Mouse (Mus musculus) myocyte (in vitro differentiated cells): ENCODE data around the gene Tmem168. TPM values are rescaled to one million over a fixed set of nuclear protein-coding genes. Genes with fewer than 3 reads are reported as not detected.

Experiments used
- H3K27me3 ChIP-seq: one replicate; pipeline ENCODE4 v1.6.1; 2011; ENCODE audit not compliant: control insufficient read depth, insufficient read depth, insufficient read length
- H3K36me3 ChIP-seq: one replicate; pipeline ENCODE4 v1.6.1; 2011; ENCODE audit not compliant: control insufficient read depth, insufficient read depth
- H3K4me2 ChIP-seq: one replicate; pipeline ENCODE4 v1.6.1; 2011; ENCODE audit warnings: low read depth, control low read depth
- H3K4me3 ChIP-seq: one replicate; pipeline ENCODE4 v1.5.1; 2011; ENCODE audit warnings: mild to moderate bottlenecking, control low read depth, moderate library complexity
- H3K79me2 ChIP-seq: one replicate; pipeline ENCODE4 v1.6.1; 2011; ENCODE audit not compliant: control insufficient read depth, insufficient read depth
- H3ac ChIP-seq: one replicate; pipeline ENCODE4 v1.6.1; 2011; ENCODE audit not compliant: control insufficient read depth, insufficient read length
- CEBPB ChIP-seq: IDR thresholded peaks from 2 replicates; pipeline ENCODE4 v1.6.1; 2011; ENCODE audit warnings: mild to moderate bottlenecking, moderate library complexity; ENCODE audit not compliant: poor library complexity, insufficient read depth, severe bottlenecking
- E2F4 ChIP-seq: IDR thresholded peaks from one replicate; pipeline ENCODE4 v1.6.1; 2011; ENCODE audit warnings: mild to moderate bottlenecking, control low read depth, moderate library complexity; ENCODE audit not compliant: insufficient read depth
- MAX ChIP-seq: IDR thresholded peaks from one replicate; pipeline ENCODE4 v1.6.1; 2011; ENCODE audit warnings: low read depth, mild to moderate bottlenecking, control low read depth
- MYOD1 ChIP-seq, 3 experiments: IDR thresholded peaks; one replicate each; pipeline ENCODE4 v1.6.1; 2011; ENCODE audit warnings: control low read depth in 2 of 3, low read depth in 2 of 3, mild to moderate bottlenecking in 2 of 3, moderate library complexity in 1 of 3; ENCODE audit not compliant: insufficient read length in 2 of 3, control insufficient read depth in 1 of 3
- MYOG ChIP-seq, 3 experiments: IDR thresholded peaks; one replicate each; pipeline ENCODE4 v1.6.1; 2011; ENCODE audit warnings: control low read depth in 2 of 3, low read depth in 2 of 3, mild to moderate bottlenecking in 2 of 3; ENCODE audit not compliant: insufficient read length in 2 of 3, control insufficient read depth in 1 of 3, insufficient read depth in 1 of 3
- POLR2A ChIP-seq: IDR thresholded peaks from one replicate; pipeline ENCODE4 v1.6.1; 2011; ENCODE audit warnings: low read depth, mild to moderate bottlenecking, control low read depth, moderate library complexity; ENCODE audit not compliant: insufficient read length
- POLR2AphosphoS2 ChIP-seq: IDR thresholded peaks from one replicate; pipeline ENCODE4 v1.6.1; 2011; ENCODE audit warnings: low read depth, control low read depth; ENCODE audit not compliant: insufficient read length
- REST ChIP-seq: IDR thresholded peaks from one replicate; pipeline ENCODE4 v1.6.1; 2011; ENCODE audit warnings: mild to moderate bottlenecking, control low read depth, moderate library complexity; ENCODE audit not compliant: insufficient read depth, insufficient read length
- SRF ChIP-seq: IDR thresholded peaks from one replicate; pipeline ENCODE4 v1.6.1; 2011; ENCODE audit warnings: low read depth; ENCODE audit not compliant: control insufficient read depth, insufficient read length
- TCF12 ChIP-seq: IDR thresholded peaks from one replicate; pipeline ENCODE4 v1.6.1; 2011; ENCODE audit warnings: mild to moderate bottlenecking, control low read depth; ENCODE audit not compliant: poor library complexity, insufficient read depth, severe bottlenecking
- TCF3 ChIP-seq: IDR thresholded peaks from one replicate; pipeline ENCODE4 v1.6.1; 2011; ENCODE audit warnings: low read depth, control low read depth; ENCODE audit not compliant: insufficient read length
- USF1 ChIP-seq: IDR thresholded peaks from one replicate; pipeline ENCODE4 v1.6.1; 2011; ENCODE audit warnings: low read depth, mild to moderate bottlenecking, control low read depth, moderate library complexity
- polyA plus RNA-seq: library from polyadenylated mRNA; unstranded; fragments of >200 nt; fragmentation: generic; extraction: Trizol; gene quantifications from one replicate; pipeline ENCODE4 v1.2.1, GENCODE M21; 2012; ENCODE audit warnings: missing spikeins

The Tmem168 gene
- polyA plus RNA-seq, 1 experiment = 9.8 TPM

DNA sequence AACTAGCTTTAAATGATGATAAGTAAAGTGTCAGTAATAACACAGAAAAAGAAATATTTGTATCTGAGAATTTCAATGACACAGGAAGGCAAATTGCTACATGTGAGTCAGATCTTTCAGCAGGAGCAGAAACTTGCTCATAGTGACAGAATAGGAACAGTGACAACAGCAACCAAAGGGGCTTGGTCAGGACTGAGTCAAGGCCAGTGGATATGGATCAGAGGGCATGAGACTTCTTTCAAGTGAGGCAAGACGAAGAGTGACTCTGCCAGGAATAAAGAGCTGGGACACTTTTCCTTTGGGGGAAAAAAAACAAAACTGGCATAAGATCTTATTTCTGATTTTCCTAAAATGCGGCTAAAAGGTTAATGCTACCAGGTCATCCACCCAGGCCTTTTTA, 52.6 kb downstream of the Tmem168 start:
- TF ChIP-seq CEBPB (no peak), REST (no peak), SRF (no peak), MAX (no peak), MYOG (IDR thresholded peaks at IDR 0.05; ENCODE audit: control insufficient read depth in 1 of 3, insufficient read depth in 1 of 3, insufficient read length in 2 of 3, low read depth in 2 of 3) (no peak), POLR2AphosphoS2 (no peak)
- Histone ChIP-seq H3K79me2 (no peaks in the 10 kb centered on the region), H3K4me2 (no peak overlapping the region), H3K4me3 (no peak overlapping the region), H3K27me3 (no peaks in the 10 kb centered on the region), H3K36me3 (no peaks in the 10 kb centered on the region), H3ac (no peak overlapping the region)

DNA sequence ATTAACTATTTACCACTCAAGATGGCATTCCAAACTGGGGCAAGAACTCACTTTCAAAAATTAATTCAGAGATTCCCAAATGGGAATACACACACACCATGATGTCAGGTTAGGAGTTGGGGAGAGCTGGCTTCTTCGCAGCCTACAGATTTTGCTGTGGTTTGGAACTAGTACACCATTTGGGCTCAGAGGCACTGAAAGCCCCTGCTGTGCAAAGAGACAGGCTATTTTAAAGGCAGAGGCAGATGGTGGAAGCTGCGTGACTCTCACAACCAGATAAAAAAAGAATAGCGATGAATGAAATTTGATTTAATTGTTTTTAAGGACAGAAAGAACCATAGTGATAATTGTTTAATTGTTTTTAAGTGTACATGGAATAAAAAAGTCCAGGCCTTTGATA, 66.1 kb downstream of the Tmem168 start:
- H3K79me2 ChIP-seq = no peaks in the 10 kb centered on the region
- H3K4me2 ChIP-seq = no peak overlapping the region

DNA sequence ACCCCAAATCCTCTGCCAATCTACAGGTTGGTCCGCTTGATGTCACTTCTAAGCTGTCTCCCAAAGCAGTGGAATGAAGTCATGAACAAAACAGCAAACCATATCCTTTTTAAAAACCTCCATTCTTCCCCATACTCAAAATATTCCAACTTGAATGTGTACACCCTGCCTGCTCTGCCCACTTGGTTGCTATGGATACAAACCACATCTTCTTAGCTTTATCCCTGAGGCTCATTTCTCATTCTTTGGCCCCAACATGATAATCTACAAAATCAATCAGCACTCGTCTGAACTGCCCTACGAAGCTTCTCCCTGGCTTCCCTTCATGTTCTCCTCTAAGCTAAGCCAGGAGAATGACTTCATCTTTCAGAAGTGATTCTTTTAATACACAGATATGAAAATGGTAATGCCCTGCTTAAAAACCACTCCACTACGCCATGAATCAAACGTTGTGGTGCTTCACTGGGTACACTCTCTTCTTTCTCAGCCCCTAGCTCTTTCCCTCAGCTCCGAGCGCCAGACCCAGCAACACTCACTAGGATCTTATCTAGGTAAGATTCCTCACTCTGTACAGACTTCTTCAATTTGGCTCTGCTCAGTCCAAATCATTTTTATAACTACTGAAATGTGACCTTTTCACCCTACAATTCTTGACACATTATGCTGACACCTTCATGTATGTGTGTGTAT, 70.5 kb downstream of the Tmem168 start:
- H3K4me2 ChIP-seq = no peak overlapping the region
- no peaks in the 10 kb centered on the region for H3K36me3 ChIP-seq
- no peak for TF ChIP-seq MYOG (IDR thresholded peaks at IDR 0.05; ENCODE audit: control insufficient read depth in 1 of 3, insufficient read depth in 1 of 3, insufficient read length in 2 of 3, low read depth in 2 of 3)
- TF ChIP-seq POLR2AphosphoS2 = no peak
- no peak for TF ChIP-seq USF1
- no peak for TF ChIP-seq TCF3
- H3K79me2 ChIP-seq = no peaks in the 10 kb centered on the region
- no peak overlapping the region for H3ac ChIP-seq
- H3K4me3 ChIP-seq = no peak overlapping the region
- no peaks in the 10 kb centered on the region for H3K27me3 ChIP-seq

More for the DNA sequence above, 66.1 kb downstream of the Tmem168 start:
- TF ChIP-seq REST (no peak), MYOG (IDR thresholded peaks at IDR 0.05; ENCODE audit: control insufficient read depth in 1 of 3, insufficient read depth in 1 of 3, insufficient read length in 2 of 3, low read depth in 2 of 3) (no peak), TCF12 (no peak), USF1 (no peak), MAX (no peak), E2F4 (no peak), POLR2AphosphoS2 (no peak), TCF3 (no peak), CEBPB (no peak), SRF (no peak), MYOD1 (IDR thresholded peaks at IDR 0.05; ENCODE audit: control insufficient read depth in 1 of 3, insufficient read length in 2 of 3, low read depth in 2 of 3) (no peak), POLR2A (no peak)
- Histone ChIP-seq H3K36me3 (no peaks in the 10 kb centered on the region), H3K4me3 (no peak overlapping the region), H3K27me3 (no peaks in the 10 kb centered on the region), H3ac (no peak overlapping the region)

Other genes with a start within 250 kb of the Tmem168 start
- 2.8 TPM for gene Bmt2, start 69.9 kb upstream of the Tmem168 start, polyA plus RNA-seq
- gene Gpr85, start 231.8 kb upstream of the Tmem168 start, polyA plus RNA-seq = 1.5 TPM